In genomic region chr4:126532292-126532691, GRCm38 (mm10) we compare ENCODE assay signal across 8 mouse cellular contexts. TPM values are rescaled to one million over a fixed set of nuclear protein-coding genes. Genes with fewer than 3 reads are reported as not detected.
DNase-seq lines count a peak whose midpoint lies in the region; ATAC-seq and TF ChIP-seq lines count a peak whose summit lies in the region.

No protein-coding gene starts in this region.

- no peak for ATAC-seq in forebrain, embryonic 16.5 days
- no peak for ATAC-seq in liver, embryonic 13.5 days (ENCODE audit: low read depth)

- intact Hi-C loops in left cerebral cortex, postnatal 10 days (cut with DNase I): no loop called here

- no peak for TF ChIP-seq CTCF in CH12.LX (conservative IDR thresholded peaks at IDR 0.05 in 1 of 2, IDR thresholded peaks at IDR 0.05 in 1 of 2; ENCODE audit: low read depth in 2 of 2, low read length in 2 of 2)

- dilution Hi-C loops in CH12.LX (cut with MboI; ENCODE audit: extremely low pct_ligation_motif_present, extremely low pct_unique_long_range_greater_than_20kb, low sequenced_read_pairs): no loop called here

- H3K79me2 ChIP-seq in CH12.LX (replicated peaks; ENCODE audit: control insufficient read depth, extremely low read depth, insufficient read depth, poor library complexity, severe bottlenecking): no peaks in the 10 kb centered on the region

- no peak for TF ChIP-seq EP300 in CH12.LX (IDR thresholded peaks at IDR 0.05; ENCODE audit: low read length)

- DNase-seq in heart, adult 11 months: peak; percentile 61
- no peak for DNase-seq in heart, adult 8-10 months (ENCODE audit: low spot score)
- no peak for DNase-seq in CH12.LX (ENCODE audit: extremely low read depth)
- no peak for DNase-seq in liver, embryonic 13.5 days
- DNase-seq in retina, embryonic 14.5 days (ENCODE audit: low spot score): no peak
- no peak for DNase-seq in left cerebral cortex, postnatal 10 days (ENCODE audit: extremely low spot score in 1 of 2, low spot score in 2 of 2)
- no peak for DNase-seq in frontal cortex, postnatal 25 days (ENCODE audit: low spot score in 2 of 2)

- H3K9me3 ChIP-seq in CH12.LX (replicated peaks; ENCODE audit: low read length): no peaks in the 10 kb centered on the region
- no peaks in the 10 kb centered on the region for H3K9me3 ChIP-seq in forebrain, embryonic 16.5 days (ENCODE audit: control insufficient read depth, low read length)
- H3K9me3 ChIP-seq in liver, embryonic 13.5 days (replicated peaks): no peaks in the 10 kb centered on the region

- TF ChIP-seq POLR2A in CH12.LX (IDR thresholded peaks at IDR 0.05; ENCODE audit: low read depth, low read length): no peak

- WGBS in forebrain, embryonic 16.5 days: 24% methylated on average over 5 of the region's 5 CpGs
- WGBS in liver, embryonic 13.5 days (ENCODE audit: insufficient replicate concordance): 43% methylated on average over 5 of the region's 5 CpGs

- in situ Hi-C loops in CH12.LX (cut with MboI; ENCODE audit: low pct_ligation_motif_present, low pct_unique_long_range_greater_than_20kb, low sequenced_read_pairs): no loop called here

- H3K27ac ChIP-seq in CH12.LX (ENCODE audit: insufficient read depth, low read depth): no peak overlapping the region
- no peak overlapping the region for H3K27ac ChIP-seq in forebrain, embryonic 16.5 days (ENCODE audit: low read length)
- no peak overlapping the region for H3K27ac ChIP-seq in liver, embryonic 13.5 days

- H3K4me1 ChIP-seq in CH12.LX (ENCODE audit: control insufficient read depth in 1 of 2, insufficient read depth in 2 of 2): peaks cover 4 to 23% of the 10 kb centered on the region in 2 experiments
- H3K4me1 ChIP-seq in forebrain, embryonic 16.5 days (replicated peaks; ENCODE audit: control insufficient read depth, insufficient read depth, low read length): peaks cover 15% of the 10 kb centered on the region
- peaks cover 8% of the 10 kb centered on the region; the same call in 1 of the 2 replicates for H3K4me1 ChIP-seq in liver, embryonic 13.5 days (replicated peaks)

- peak overlapping the region; percentile 54 for H3K9ac ChIP-seq in CH12.LX (ENCODE audit: insufficient read depth, low read depth)
- peak overlapping the region; percentile 95 for H3K9ac ChIP-seq in forebrain, embryonic 16.5 days (replicated peaks; ENCODE audit: low read depth, low read length)
- H3K9ac ChIP-seq in liver, embryonic 13.5 days: no peak overlapping the region; the same call in 1 of the 2 replicates

- no peak for TF ChIP-seq RAD21 in CH12.LX (IDR thresholded peaks at IDR 0.05; ENCODE audit: low read depth, low read length)

- H3K36me3 ChIP-seq in CH12.LX (replicated peaks in 1 of 2; ENCODE audit: control insufficient read depth in 1 of 2, insufficient read depth in 1 of 2, low read length in 1 of 2): no peaks in the 10 kb centered on the region
- no peaks in the 10 kb centered on the region for H3K36me3 ChIP-seq in forebrain, embryonic 16.5 days (ENCODE audit: control insufficient read depth, insufficient read depth)
- no peaks in the 10 kb centered on the region for H3K36me3 ChIP-seq in liver, embryonic 13.5 days

- peaks cover 7% of the 10 kb centered on the region for H3K27me3 ChIP-seq in CH12.LX (replicated peaks)
- H3K27me3 ChIP-seq in forebrain, embryonic 16.5 days (replicated peaks; ENCODE audit: control insufficient read depth, insufficient read depth, low read length): no peaks in the 10 kb centered on the region
- H3K27me3 ChIP-seq in liver, embryonic 13.5 days: peaks cover 31% of the 10 kb centered on the region

- peak overlapping the region; percentile 66 to 84 (median 73) for H3K4me3 ChIP-seq in CH12.LX (replicated peaks in 1 of 3; ENCODE audit: low read depth in 2 of 3, low read length in 2 of 3, poor library complexity in 1 of 3)
- peak overlapping the region; percentile 97 for H3K4me3 ChIP-seq in forebrain, embryonic 16.5 days (replicated peaks; ENCODE audit: low read length)
- H3K4me3 ChIP-seq in liver, embryonic 13.5 days (replicated peaks): peak overlapping the region; percentile 73

- peak overlapping the region; percentile 72 for H3K4me2 ChIP-seq in CH12.LX (ENCODE audit: insufficient read depth, low read depth, poor library complexity, severe bottlenecking)
- peak overlapping the region; percentile 86 for H3K4me2 ChIP-seq in forebrain, embryonic 16.5 days (ENCODE audit: low read length)
- H3K4me2 ChIP-seq in liver, embryonic 13.5 days: peak overlapping the region; percentile 82

TF ChIP-seq in CH12.LX, 34 proteins besides CTCF, POLR2A, EP300 and RAD21:
- no peak for TF ChIP-seq SMC3 (IDR thresholded peaks at IDR 0.05; ENCODE audit: low read depth, low read length)
- TF ChIP-seq MAX (IDR thresholded peaks at IDR 0.05; ENCODE audit: low read length): no peak
- TF ChIP-seq MAFK (IDR thresholded peaks at IDR 0.05; ENCODE audit: insufficient replicate concordance, low read length): no peak
- no peak for TF ChIP-seq MAZ (IDR thresholded peaks at IDR 0.05; ENCODE audit: low read depth, low read length)
- TF ChIP-seq SIN3A (IDR thresholded peaks at IDR 0.05; ENCODE audit: low read length): no peak
- TF ChIP-seq HCFC1 (IDR thresholded peaks at IDR 0.05; ENCODE audit: low read depth, low read length): no peak
- TF ChIP-seq MYC (IDR thresholded peaks at IDR 0.05; ENCODE audit: low read depth, low read length): no peak
- no peak for TF ChIP-seq KAT2A (IDR thresholded peaks at IDR 0.05; ENCODE audit: insufficient replicate concordance, low read length)
- no peak for TF ChIP-seq JUN (IDR thresholded peaks at IDR 0.05; ENCODE audit: insufficient read depth, low read depth, low read length)
- TF ChIP-seq USF2 (conservative IDR thresholded peaks at IDR 0.05; ENCODE audit: low read depth, low read length): no peak
- TF ChIP-seq ELF1 (IDR thresholded peaks at IDR 0.05; ENCODE audit: low read depth, low read length): no peak
- TF ChIP-seq MEF2A (IDR thresholded peaks at IDR 0.05; ENCODE audit: borderline replicate concordance, low read depth, low read length): no peak

RNA-seq across cellular contexts. Expression of gene Ago4, which starts 1.0 kb away (rescaled TPM):
- 10 to 100 TPM; 10.4 to 14.5 (median 12.1) TPM for total RNA-seq in heart, adult 8-10 months (2022)
- total RNA-seq in CH12.LX (2012; rRNA removed): 1.3 and 2.6 TPM in 2 replicates
- total RNA-seq in CH12.LX (2014; rRNA removed): 1.2 and 1.5 TPM in 2 replicates
- 1.3 TPM in 2 replicates for polyA plus RNA-seq in CH12.LX (2012; ENCODE audit: insufficient read length, low read depth)
- polyA plus RNA-seq in forebrain, embryonic 16.5 days (2015; fragmentation: Nextera tagmentation; extraction: Ambion mirVana): 9.0 and 9.3 TPM in 2 replicates
- 0.14 and 0.17 TPM in 2 replicates for polyA plus RNA-seq in liver, embryonic 13.5 days (2015; fragmentation: Nextera tagmentation; extraction: Ambion mirVana)
- total RNA-seq in left cerebral cortex, postnatal 10 days (2021): 1 to 10 TPM; 6.2 to 6.3 TPM

RNA-seq across cellular contexts. Expression of gene Clspn, which starts 24.4 kb away (rescaled TPM):
- total RNA-seq in heart, adult 8-10 months (2022): under 1 TPM; 0.16 to 0.69 (median 0.50) TPM
- total RNA-seq in CH12.LX (2012; rRNA removed): 34.9 and 49.4 TPM in 2 replicates
- 25.4 and 25.5 TPM in 2 replicates for total RNA-seq in CH12.LX (2014; rRNA removed)
- polyA plus RNA-seq in CH12.LX (2012; ENCODE audit: insufficient read length, low read depth): 90.0 and 103 TPM in 2 replicates
- polyA plus RNA-seq in forebrain, embryonic 16.5 days (2015; fragmentation: Nextera tagmentation; extraction: Ambion mirVana): 12.0 and 13.6 TPM in 2 replicates
- 48.1 and 52.9 TPM in 2 replicates for polyA plus RNA-seq in liver, embryonic 13.5 days (2015; fragmentation: Nextera tagmentation; extraction: Ambion mirVana)
- total RNA-seq in left cerebral cortex, postnatal 10 days (2021): 1 to 10 TPM; 1.1 to 2.5 TPM

Comparison
In these comparisons a context has a peak if more than half of its experiments do, and no peak if none do; other contexts are left out.
1. RNA of gene Clspn, which starts 24.4 kb away (total RNA-seq): 25.4 to 49.4 TPM in CH12.LX; 1.1 to 2.5 TPM in left cerebral cortex, postnatal 10 days and 0.16 to 0.69 TPM in heart, adult 8-10 months; every median in the first group is over 4 times any median in the second.
2. Peak in every context shown above with its lines, with median percentiles within 50 percentile points of each other: H3K4me2 ChIP-seq and H3K4me3 ChIP-seq.